Mouse (Mus musculus): Measurements from ENCODE around the gene D5Ertd579e. TPM values are rescaled to one million over a fixed set of nuclear protein-coding genes. Genes with fewer than 3 reads are reported as not detected.

Gene D5Ertd579e
- total and polyA plus RNA-seq, 2 experiments = 12.7 to 31.5 TPM

- TF ChIP-seq POLR2A (IDR thresholded peaks at IDR 0.05; ENCODE audit: extremely low read depth, insufficient read depth, low read length) = no peak
- Histone ChIP-seq H3K27me3 (ENCODE audit: control insufficient read depth, insufficient read depth, low read length) (no peaks in the 10 kb centered on the region), H3K9ac (ENCODE audit: low read depth, low read length) (no peak overlapping the region), H3K4me3 (ENCODE audit: insufficient read depth, low read depth, low read length) (no peak overlapping the region), H3K79me2 (ENCODE audit: control insufficient read depth, insufficient read depth, low read length) (no peaks in the 10 kb centered on the region), H3K27ac (replicated peaks; ENCODE audit: insufficient read depth, low read depth, low read length) (no peak overlapping the region), H3K36me3 (ENCODE audit: control insufficient read depth, insufficient read depth, low read length) (peaks cover 4% of the 10 kb centered on the region), H3K4me1 (ENCODE audit: control insufficient read depth, insufficient read depth, low read length) (no peaks in the 10 kb centered on the region)
- DNase-seq (ENCODE audit: extremely low read depth, low read depth, low spot score) = no peak
- 39% methylated on average over 3 of the region's 3 CpGs for WGBS
These were observed 100.7 kb downstream of the D5Ertd579e start for GRCm38 (mm10) chr5:36595115-36595514.

GRCm38 (mm10) chr5:36594344-36594743 lies 101.5 kb downstream of the D5Ertd579e start:
- no peak overlapping the region for H3K27ac ChIP-seq (replicated peaks; ENCODE audit: insufficient read depth, low read depth, low read length)
- no peak for TF ChIP-seq CTCF (IDR thresholded peaks at IDR 0.05; ENCODE audit: low read depth, low read length)
- no peak for TF ChIP-seq POLR2A (IDR thresholded peaks at IDR 0.05; ENCODE audit: extremely low read depth, insufficient read depth, low read length)
- H3K9ac ChIP-seq (ENCODE audit: low read depth, low read length) = no peak overlapping the region
- no peaks in the 10 kb centered on the region for H3K27me3 ChIP-seq (ENCODE audit: control insufficient read depth, insufficient read depth, low read length)
- no peak for DNase-seq (ENCODE audit: extremely low read depth, low read depth, low spot score)
- 86% methylated on average over 3 of the region's 3 CpGs for WGBS
- no peaks in the 10 kb centered on the region for H3K36me3 ChIP-seq (ENCODE audit: control insufficient read depth, insufficient read depth, low read length)
- no peak overlapping the region for H3K4me3 ChIP-seq (ENCODE audit: insufficient read depth, low read depth, low read length)
- H3K79me2 ChIP-seq (ENCODE audit: control insufficient read depth, insufficient read depth, low read length) = no peaks in the 10 kb centered on the region
- H3K4me1 ChIP-seq (ENCODE audit: control insufficient read depth, insufficient read depth, low read length) = no peaks in the 10 kb centered on the region

GRCm38 (mm10) chr5:36593176-36593575 lies 102.6 kb downstream of the D5Ertd579e start, which contains the start of gene Tbc1d14:
Gene Tbc1d14, minus strand, starts transcription at chr5:36593276.
- H3K36me3 ChIP-seq (ENCODE audit: control insufficient read depth, insufficient read depth, low read length) = no peaks in the 10 kb centered on the region
- TF ChIP-seq CTCF (IDR thresholded peaks at IDR 0.05; ENCODE audit: low read depth, low read length) (no peak), POLR2A (IDR thresholded peaks at IDR 0.05; ENCODE audit: extremely low read depth, insufficient read depth, low read length) (no peak)
- H3K27ac ChIP-seq (replicated peaks; ENCODE audit: insufficient read depth, low read depth, low read length) = no peak within 1 kb of the TSS
- H3K9ac ChIP-seq (ENCODE audit: low read depth, low read length) = no peak within 1 kb of the TSS
- no peak for DNase-seq (ENCODE audit: extremely low read depth, low read depth, low spot score)
- no peaks in the 10 kb centered on the region for H3K4me1 ChIP-seq (ENCODE audit: control insufficient read depth, insufficient read depth, low read length)
- H3K79me2 ChIP-seq (ENCODE audit: control insufficient read depth, insufficient read depth, low read length) = no peaks in the 10 kb centered on the region
- no peaks in the 10 kb centered on the region for H3K27me3 ChIP-seq (ENCODE audit: control insufficient read depth, insufficient read depth, low read length)
- WGBS = 89% methylated on average over 5 of the region's 5 CpGs
- no peak within 1 kb of the TSS for H3K4me3 ChIP-seq (ENCODE audit: insufficient read depth, low read depth, low read length)

GRCm38 (mm10) chr5:36590499-36590920 lies 105.3 kb downstream of the D5Ertd579e start:
- no peak for DNase-seq (ENCODE audit: extremely low read depth, low read depth, low spot score)
- Histone ChIP-seq H3K79me2 (ENCODE audit: control insufficient read depth, insufficient read depth, low read length) (no peaks in the 10 kb centered on the region), H3K27me3 (ENCODE audit: control insufficient read depth, insufficient read depth, low read length) (no peaks in the 10 kb centered on the region), H3K4me1 (ENCODE audit: control insufficient read depth, insufficient read depth, low read length) (no peaks in the 10 kb centered on the region), H3K27ac (replicated peaks; ENCODE audit: insufficient read depth, low read depth, low read length) (no peak overlapping the region), H3K36me3 (ENCODE audit: control insufficient read depth, insufficient read depth, low read length) (no peaks in the 10 kb centered on the region), H3K9ac (ENCODE audit: low read depth, low read length) (no peak overlapping the region), H3K4me3 (ENCODE audit: insufficient read depth, low read depth, low read length) (no peak overlapping the region)
- 72% methylated on average over 5 of the region's 5 CpGs for WGBS
- no peak for TF ChIP-seq POLR2A (IDR thresholded peaks at IDR 0.05; ENCODE audit: extremely low read depth, insufficient read depth, low read length)
- TF ChIP-seq CTCF (IDR thresholded peaks at IDR 0.05; ENCODE audit: low read depth, low read length) = no peak

GRCm38 (mm10) chr5:36584299-36584698 lies 111.5 kb downstream of the D5Ertd579e start:
- H3K4me1 ChIP-seq (ENCODE audit: control insufficient read depth, insufficient read depth, low read length) = peaks cover 10% of the 10 kb centered on the region
- 73% methylated on average over 6 of the region's 6 CpGs for WGBS
- H3K4me3 ChIP-seq (ENCODE audit: insufficient read depth, low read depth, low read length) = no peak overlapping the region
- H3K27me3 ChIP-seq (ENCODE audit: control insufficient read depth, insufficient read depth, low read length) = no peaks in the 10 kb centered on the region
- no peak for DNase-seq (ENCODE audit: extremely low read depth, low read depth, low spot score)
- H3K36me3 ChIP-seq (ENCODE audit: control insufficient read depth, insufficient read depth, low read length) = no peaks in the 10 kb centered on the region
- no peak for TF ChIP-seq POLR2A (IDR thresholded peaks at IDR 0.05; ENCODE audit: extremely low read depth, insufficient read depth, low read length)
- peak; percentile 34; the same call in 1 of the 2 replicates for TF ChIP-seq CTCF (IDR thresholded peaks at IDR 0.05; ENCODE audit: low read depth, low read length)
- H3K79me2 ChIP-seq (ENCODE audit: control insufficient read depth, insufficient read depth, low read length) = peaks cover 22% of the 10 kb centered on the region; the same call in 1 of the 2 replicates
- H3K27ac ChIP-seq (replicated peaks; ENCODE audit: insufficient read depth, low read depth, low read length) = no peak overlapping the region
- no peak overlapping the region for H3K9ac ChIP-seq (ENCODE audit: low read depth, low read length)

- Histone ChIP-seq H3K27me3 (ENCODE audit: control insufficient read depth, insufficient read depth, low read length) (no peaks in the 10 kb centered on the region), H3K9ac (ENCODE audit: low read depth, low read length) (peak overlapping the region; percentile 89), H3K36me3 (ENCODE audit: control insufficient read depth, insufficient read depth, low read length) (no peaks in the 10 kb centered on the region), H3K79me2 (ENCODE audit: control insufficient read depth, insufficient read depth, low read length) (peaks cover 30% of the 10 kb centered on the region; the same call in 1 of the 2 replicates), H3K27ac (replicated peaks; ENCODE audit: insufficient read depth, low read depth, low read length) (peak overlapping the region; percentile 92), H3K4me3 (ENCODE audit: insufficient read depth, low read depth, low read length) (peak overlapping the region; percentile 83), H3K4me1 (ENCODE audit: control insufficient read depth, insufficient read depth, low read length) (peaks cover 10% of the 10 kb centered on the region)
- WGBS = 2% methylated on average over 54 of the region's 54 CpGs
- peak; percentile 45; the same call in 1 of the 2 replicates for TF ChIP-seq POLR2A (IDR thresholded peaks at IDR 0.05; ENCODE audit: extremely low read depth, insufficient read depth, low read length)
- TF ChIP-seq CTCF (IDR thresholded peaks at IDR 0.05; ENCODE audit: low read depth, low read length) = no peak
- peak; percentile 95 for DNase-seq (ENCODE audit: extremely low read depth, low read depth, low spot score)
These were observed 113.7 kb downstream of the D5Ertd579e start for GRCm38 (mm10) chr5:36581924-36582642.
